Mouse (Mus musculus): ENCODE data around the gene P3h4.

P3h4 gene

GRCm38 (mm10) chr11:100408835-100409462 lies 5.7 kb downstream of the P3h4 start:
- ATAC-seq (ENCODE audit: low TSS enrichment) = no peak

DNA sequence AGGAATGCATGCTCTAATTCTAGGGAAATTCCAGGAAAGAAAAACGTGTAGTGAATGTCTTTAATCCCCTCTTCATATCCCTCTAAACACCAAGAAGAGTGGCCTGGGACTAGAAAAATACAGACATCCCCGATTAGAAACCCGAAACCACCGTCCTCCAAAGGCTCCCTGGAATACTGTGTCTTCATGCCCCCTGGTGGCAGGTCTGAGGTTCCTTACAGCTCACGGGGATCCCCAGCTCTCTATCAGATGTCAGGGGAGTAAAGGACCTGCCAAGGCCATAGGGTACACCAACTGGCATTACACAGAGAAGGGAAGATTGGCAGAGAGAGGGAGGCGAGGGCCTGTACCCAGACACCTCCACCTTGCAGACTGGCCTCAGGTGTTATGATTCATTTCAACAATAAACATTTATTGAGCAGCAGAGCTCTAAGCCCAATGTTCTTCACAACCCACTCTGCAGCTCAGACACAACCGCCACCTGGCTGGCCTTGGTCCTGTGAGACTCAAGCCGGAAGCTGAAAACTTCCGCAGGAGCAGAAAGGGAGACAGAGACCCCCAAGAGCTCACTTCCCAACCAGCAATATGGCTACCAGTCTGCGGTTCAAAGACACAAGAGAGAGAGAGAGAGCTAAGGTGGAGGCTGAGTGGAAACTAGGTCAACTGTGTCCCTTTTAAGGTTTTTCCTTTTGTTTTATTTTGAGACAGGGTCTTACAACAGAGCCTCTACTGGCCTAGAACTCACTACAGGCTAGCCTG lies 6.4 kb downstream of the P3h4 start:
- ATAC-seq (ENCODE audit: low TSS enrichment) = peak; percentile 84

- no peak for ATAC-seq (ENCODE audit: low TSS enrichment)
Measured at GRCm38 (mm10) chr11:100406995-100407705, 7.5 kb downstream of the P3h4 start.

DNA sequence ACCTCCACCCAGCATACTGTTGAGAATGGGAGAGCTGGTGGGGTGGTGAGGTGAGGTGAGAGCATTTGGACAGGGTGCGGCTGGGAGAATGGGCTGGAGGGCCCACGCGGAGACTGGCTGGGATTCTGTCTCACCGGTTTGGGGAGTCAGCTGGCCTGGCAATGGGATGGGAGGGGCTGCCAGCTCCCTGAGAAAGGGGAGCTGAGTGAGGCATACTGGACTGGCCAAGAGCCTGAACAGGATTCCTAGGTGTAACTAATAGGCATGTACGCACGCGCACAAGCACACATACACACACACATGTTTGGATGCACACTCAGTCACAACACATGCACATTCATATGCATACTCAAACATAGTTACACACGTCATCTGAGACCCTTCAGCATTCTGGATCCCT lies 8.4 kb downstream of the P3h4 start:
- no peak for ATAC-seq (ENCODE audit: low TSS enrichment)

GRCm38 (mm10) chr11:100404456-100405074 lies 10.1 kb downstream of the P3h4 start:
- no peak for ATAC-seq (ENCODE audit: low TSS enrichment)

GRCm38 (mm10) chr11:100403445-100404134 lies 11.0 kb downstream of the P3h4 start:
- ATAC-seq (ENCODE audit: low TSS enrichment) = no peak

DNA sequence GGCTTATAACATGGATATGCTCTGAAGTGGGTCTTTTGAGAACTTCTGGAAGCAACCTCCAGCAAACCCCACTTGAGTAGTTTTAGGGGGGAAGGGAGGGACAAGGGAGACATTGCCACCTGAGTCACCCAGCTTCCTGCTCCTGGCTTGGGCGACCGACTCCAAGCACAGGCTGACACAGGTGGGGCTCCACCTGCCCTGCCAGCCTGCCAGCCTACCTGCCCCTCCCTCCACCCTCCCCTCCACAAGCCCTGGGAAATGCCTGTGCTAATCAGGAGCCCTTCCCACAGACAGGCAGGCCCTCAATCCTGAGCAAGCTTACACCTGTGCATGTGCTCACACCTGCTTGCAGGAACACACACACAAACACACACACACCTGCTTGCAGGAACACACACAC lies 12.0 kb downstream of the P3h4 start:
- no peak for ATAC-seq (ENCODE audit: low TSS enrichment)

DNA sequence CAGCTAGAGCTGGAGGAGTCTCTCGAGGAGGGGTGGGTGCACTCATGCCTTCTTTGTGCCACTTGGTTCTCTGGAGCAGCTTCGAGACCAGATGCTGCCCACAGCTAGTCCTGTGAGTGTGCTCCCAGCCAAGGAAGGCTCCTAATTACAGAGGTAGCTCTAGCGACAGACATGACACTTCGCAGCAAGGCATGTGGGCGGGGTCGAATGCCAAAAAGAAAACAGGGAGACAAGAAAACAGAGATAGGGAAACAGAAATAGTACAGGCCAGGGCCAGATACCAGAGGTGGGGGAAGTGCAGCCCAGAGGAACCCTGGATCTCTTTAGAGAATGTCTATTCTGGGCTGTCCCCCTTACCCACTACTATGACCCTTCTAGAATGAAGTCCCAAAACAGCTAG lies 12.4 kb downstream of the P3h4 start:
- ATAC-seq (ENCODE audit: low TSS enrichment) = no peak

- ATAC-seq (ENCODE audit: low TSS enrichment) = no peak
Measured at GRCm38 (mm10) chr11:100400842-100401241, 13.8 kb downstream of the P3h4 start.

- no peak for ATAC-seq (ENCODE audit: low TSS enrichment)
Measured at GRCm38 (mm10) chr11:100399727-100400538, 14.7 kb downstream of the P3h4 start.

GRCm38 (mm10) chr11:100399320-100399719 lies 15.3 kb downstream of the P3h4 start:
- ATAC-seq (ENCODE audit: low TSS enrichment) = no peak

GRCm38 (mm10) chr11:100398517-100398916 lies 16.1 kb downstream of the P3h4 start:
- ATAC-seq (ENCODE audit: low TSS enrichment) = no peak

DNA sequence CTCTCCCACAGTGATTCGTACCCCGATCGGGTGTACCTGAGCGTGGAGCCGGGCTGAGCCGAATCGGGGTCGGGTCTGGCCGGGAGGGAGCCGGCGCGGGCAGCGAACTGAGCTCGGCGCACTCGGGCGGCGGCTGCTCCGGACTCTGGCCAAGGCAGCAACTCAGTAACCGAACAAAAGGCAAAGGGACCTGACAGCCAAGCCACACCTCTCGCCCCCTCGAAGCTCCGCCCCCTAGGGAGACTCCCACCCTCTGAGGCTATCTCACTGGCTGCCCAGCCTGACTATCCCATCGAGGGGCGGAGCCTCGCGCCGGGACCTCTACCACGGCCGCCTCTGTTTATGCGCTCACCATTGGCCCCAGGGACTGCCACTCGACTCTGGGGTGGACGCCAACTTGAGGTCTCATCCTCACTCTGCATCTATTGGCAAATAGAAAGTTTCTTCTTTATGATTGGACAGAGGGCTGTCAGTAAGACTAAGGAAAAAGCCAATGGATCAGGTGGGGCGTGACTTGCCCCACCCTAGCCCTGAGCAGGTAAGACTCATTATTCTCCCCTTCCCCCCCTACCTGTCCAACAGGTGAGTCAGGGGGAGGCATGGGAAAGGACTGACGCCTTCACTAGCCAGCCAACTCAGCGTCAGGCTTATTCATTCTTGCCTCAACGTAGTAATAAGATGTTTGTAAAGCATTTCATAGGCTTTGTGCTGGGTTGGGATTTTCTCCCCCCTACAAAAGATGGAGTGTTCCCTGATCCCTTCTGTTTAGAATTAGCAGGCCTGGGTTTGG lies 16.8 kb downstream of the P3h4 start, which contains the start of gene Jup:
Jup (minus strand) TSS at position 164 of the 790 bp plus-strand sequence.
- peak; percentile 93 for ATAC-seq (ENCODE audit: low TSS enrichment)

- peak; percentile 6; the same call in 1 of the 2 replicates for ATAC-seq (ENCODE audit: low TSS enrichment)
Measured at GRCm38 (mm10) chr11:100396886-100397599, 17.6 kb downstream of the P3h4 start.

DNA sequence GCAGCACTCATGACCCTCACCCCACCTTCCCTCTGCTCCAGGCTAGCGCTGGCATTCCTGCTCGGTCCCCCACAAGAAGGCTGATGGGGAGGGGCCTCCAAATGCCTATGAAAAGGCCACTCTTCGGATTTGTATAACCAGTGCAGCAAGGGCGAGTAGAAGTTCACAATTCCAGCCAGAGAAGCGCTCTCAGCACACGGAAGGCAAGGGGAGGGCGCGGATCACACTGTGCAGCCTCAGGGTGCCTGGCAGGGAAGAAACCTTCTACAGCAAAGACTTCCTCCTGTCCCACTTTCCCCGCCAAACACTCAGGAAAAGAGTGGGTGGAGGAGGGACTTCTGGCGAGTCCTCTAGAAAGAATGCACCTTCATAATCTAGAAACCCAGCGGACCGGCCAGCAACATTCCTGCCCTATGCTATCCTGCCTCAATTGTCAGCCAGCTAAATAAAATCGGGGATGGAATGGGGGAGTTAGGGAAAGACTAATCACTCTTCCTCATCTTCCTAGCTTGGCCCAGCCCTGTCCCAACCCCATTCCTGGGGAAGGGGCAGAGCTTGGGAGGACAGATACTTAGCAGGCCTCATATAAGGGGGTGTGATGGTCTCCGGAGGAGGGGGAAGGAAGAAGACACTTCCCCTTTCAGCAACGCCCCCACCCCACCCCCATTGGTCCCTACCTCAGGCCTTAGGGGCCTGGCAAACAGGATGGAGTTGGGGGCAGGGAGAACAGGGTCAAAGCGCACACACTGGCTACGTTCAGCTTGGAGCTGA lies 18.6 kb downstream of the P3h4 start:
- peak; percentile 25; the same call in 1 of the 2 replicates for ATAC-seq (ENCODE audit: low TSS enrichment)

DNA sequence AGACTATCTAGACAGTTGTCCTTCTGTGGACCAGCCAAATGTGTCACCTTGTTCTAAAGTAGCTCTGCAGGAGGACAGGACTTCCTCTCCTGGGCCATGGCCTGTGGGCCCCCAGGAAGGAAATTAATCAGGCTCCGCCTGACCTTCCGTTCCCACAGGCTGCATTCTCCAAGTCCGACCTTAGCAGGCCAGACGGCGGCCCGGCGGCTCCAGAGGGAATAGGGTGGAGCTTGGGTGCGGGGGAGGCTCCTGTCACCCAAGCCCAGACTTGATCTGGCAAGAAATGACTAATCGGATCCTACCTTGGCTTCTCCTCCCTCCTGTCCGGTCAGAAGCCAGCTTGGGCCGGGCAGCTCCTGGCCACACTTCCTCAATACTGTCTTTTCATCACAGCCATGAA lies 19.4 kb downstream of the P3h4 start:
- ATAC-seq (ENCODE audit: low TSS enrichment) = no peak

GRCm38 (mm10) chr11:100394353-100395074 lies 20.1 kb downstream of the P3h4 start:
- ATAC-seq (ENCODE audit: low TSS enrichment) = no peak

DNA sequence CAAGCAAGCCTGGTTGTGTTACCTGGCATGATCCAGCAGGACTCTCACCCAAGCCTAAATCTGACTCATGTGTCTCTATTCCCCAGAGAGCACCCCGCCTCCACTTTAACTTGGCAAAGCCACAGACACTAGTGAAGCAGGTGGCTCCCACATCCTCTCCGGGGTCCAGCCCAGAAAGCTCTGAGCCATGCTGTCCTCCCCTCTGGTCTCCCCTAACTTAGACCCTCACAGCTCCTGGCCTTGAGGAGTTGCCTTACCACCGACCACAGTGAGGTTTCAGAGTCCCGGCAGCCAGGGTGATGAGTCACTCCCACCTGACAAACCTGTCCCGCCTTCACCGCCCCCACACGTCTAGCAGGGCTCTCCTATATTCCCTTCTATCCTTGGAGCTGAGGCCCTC lies 20.9 kb downstream of the P3h4 start:
- no peak for ATAC-seq (ENCODE audit: low TSS enrichment)
